Mouse (Mus musculus) kidney, postnatal 0 days (tissue): ENCODE measurements at regions not wholly inside any gene's neighbourhood (a gene's known extent, or its start where the extent isn't known, plus 50 kb on each side); places are given as distances from the start of the nearest gene placed in this dataset.

Experiments used
- ATAC-seq: fragments of 200-750 bp; cut with Nextera tagmentation; replicated peaks from 2 replicates; pipeline ENCODE4 v1.8.0; 2017; ENCODE audit warnings: low read depth, moderate number of reproducible peaks, moderate TSS enrichment, moderate library complexity; ENCODE audit not compliant: low FRiP score
- DNase-seq: peaks from one replicate; pipeline ENCODE4 v3.0.0-alpha.2; 2016; ENCODE audit warnings: low spot score
- H3K27ac ChIP-seq: fragments of 300-500 bp; sonication (generic); 2 replicates; pipeline ENCODE4 v1.5.1; 2014; ENCODE audit warnings: mild to moderate bottlenecking
- H3K27me3 ChIP-seq: fragments of 300-500 bp; sonication (generic); 2 replicates; pipeline ENCODE4 v1.6.1; 2014; ENCODE audit warnings: low read length, mixed read lengths; ENCODE audit not compliant: insufficient read depth
- H3K36me3 ChIP-seq: fragments of 300-500 bp; sonication (generic); 2 replicates; pipeline ENCODE4 v1.6.1; 2014; ENCODE audit warnings: low read length, mixed read lengths; ENCODE audit not compliant: insufficient read depth
- H3K4me1 ChIP-seq: fragments of 300-500 bp; sonication (generic); replicated peaks from 2 replicates; pipeline ENCODE4 v1.6.1; 2014; ENCODE audit warnings: antibody characterized with exemption, low read length, mixed read lengths; ENCODE audit not compliant: insufficient read depth
- H3K4me2 ChIP-seq: fragments of 300-500 bp; sonication (generic); 2 replicates; pipeline ENCODE4 v1.6.1; 2014; ENCODE audit warnings: mild to moderate bottlenecking, low read length, moderate library complexity, mixed read lengths
- H3K4me3 ChIP-seq: fragments of 300-500 bp; sonication (generic); replicated peaks from 2 replicates; pipeline ENCODE4 v1.5.1; 2014; ENCODE audit warnings: low read depth, low read length
- H3K9ac ChIP-seq: fragments of 300-500 bp; sonication (generic); 2 replicates; pipeline ENCODE4 v1.6.1; 2014; ENCODE audit warnings: low read depth, low read length
- H3K9me3 ChIP-seq: fragments of 300-500 bp; sonication (generic); replicated peaks from 2 replicates; pipeline ENCODE4 v1.6.1; 2016; ENCODE audit warnings: low read length, inconsistent platforms, mixed read lengths
- CTCF ChIP-seq: IDR thresholded peaks from 2 replicates; pipeline ENCODE4 v1.5.1; 2016; ENCODE audit warnings: antibody characterized with exemption, low read depth, mild to moderate bottlenecking, moderate library complexity
- WGBS: fragments of 180-500 bp; shearing (Covaris S2); extraction: QIAGEN DNeasy Blood & Tissue Kit; methylation state at CpG from one replicate; pipeline ENCODE4 v1.1.7; 2014; 5-methylcytosine and 5-hydroxymethylcytosine counted together

GRCm38 (mm10) chr4:140463296-140463695, 202.5 kb downstream of the Arhgef10l start:
- H3K4me2 ChIP-seq: no peak overlapping the region

GRCm38 (mm10) chr4:140461317-140461716, 204.5 kb downstream of the Arhgef10l start:
- Histone ChIP-seq H3K36me3 (no peaks in the 10 kb centered on the region), H3K4me3 (no peak overlapping the region), H3K4me2 (no peak overlapping the region), H3K27me3 (no peaks in the 10 kb centered on the region), H3K27ac (no peak overlapping the region), H3K9me3 (no peaks in the 10 kb centered on the region), H3K4me1 (no peaks in the 10 kb centered on the region), H3K9ac (no peak overlapping the region)
- no peak for DNase-seq
- ATAC-seq: no peak
- 78% methylated on average over 14 of the region's 16 CpGs for WGBS
- no peak for TF ChIP-seq CTCF

More at GRCm38 (mm10) chr4:140463296-140463695, 202.5 kb downstream of the Arhgef10l start:
- 39% methylated on average over 7 of the region's 7 CpGs for WGBS
- Histone ChIP-seq H3K27ac (no peak overlapping the region), H3K9me3 (no peaks in the 10 kb centered on the region), H3K36me3 (no peaks in the 10 kb centered on the region), H3K27me3 (no peaks in the 10 kb centered on the region), H3K4me1 (no peaks in the 10 kb centered on the region), H3K4me3 (no peak overlapping the region), H3K9ac (no peak overlapping the region)
- DNase-seq: no peak
- no peak for TF ChIP-seq CTCF
- ATAC-seq: no peak

GRCm38 (mm10) chr4:140449062-140449461, 202.5 kb upstream of the Igsf21 start:
- H3K9ac ChIP-seq: no peak overlapping the region
- no peak overlapping the region for H3K4me3 ChIP-seq
- no peak for DNase-seq
- H3K4me1 ChIP-seq: no peaks in the 10 kb centered on the region
- no peak overlapping the region for H3K4me2 ChIP-seq
- no peaks in the 10 kb centered on the region for H3K36me3 ChIP-seq
- 89% methylated on average over 10 of the region's 10 CpGs for WGBS
- H3K9me3 ChIP-seq: no peaks in the 10 kb centered on the region
- no peak for TF ChIP-seq CTCF
- no peak for ATAC-seq
- H3K27ac ChIP-seq: no peak overlapping the region
- no peaks in the 10 kb centered on the region for H3K27me3 ChIP-seq

GRCm38 (mm10) chr4:140446455-140446854, 199.9 kb upstream of the Igsf21 start:
- no peaks in the 10 kb centered on the region for H3K36me3 ChIP-seq
- no peaks in the 10 kb centered on the region for H3K27me3 ChIP-seq
- no peaks in the 10 kb centered on the region for H3K4me1 ChIP-seq
- no peak overlapping the region for H3K9ac ChIP-seq
- no peaks in the 10 kb centered on the region for H3K9me3 ChIP-seq
- DNase-seq (no peak), ATAC-seq (no peak)
- H3K27ac ChIP-seq: no peak overlapping the region
- WGBS: 95% methylated on average over 6 of the region's 6 CpGs
- no peak for TF ChIP-seq CTCF
- H3K4me2 ChIP-seq: no peak overlapping the region
- no peak overlapping the region for H3K4me3 ChIP-seq

- Histone ChIP-seq H3K9ac (no peak overlapping the region), H3K9me3 (no peaks in the 10 kb centered on the region), H3K27ac (no peak overlapping the region), H3K27me3 (no peaks in the 10 kb centered on the region), H3K4me2 (no peak overlapping the region), H3K4me3 (no peak overlapping the region), H3K4me1 (no peaks in the 10 kb centered on the region), H3K36me3 (no peaks in the 10 kb centered on the region)
- no peak for TF ChIP-seq CTCF
- DNase-seq: no peak
- 83% methylated on average over 5 of the region's 5 CpGs for WGBS
- ATAC-seq: no peak
Observed at GRCm38 (mm10) chr4:140445931-140446330, 199.3 kb upstream of the Igsf21 start.

GRCm38 (mm10) chr4:140443221-140443620, 196.6 kb upstream of the Igsf21 start:
- Histone ChIP-seq H3K4me2 (no peak overlapping the region), H3K27me3 (no peaks in the 10 kb centered on the region), H3K9me3 (no peaks in the 10 kb centered on the region), H3K27ac (no peak overlapping the region), H3K36me3 (no peaks in the 10 kb centered on the region), H3K4me3 (no peak overlapping the region), H3K9ac (no peak overlapping the region), H3K4me1 (no peaks in the 10 kb centered on the region)
- 77% methylated on average over 6 of the region's 6 CpGs for WGBS
- TF ChIP-seq CTCF: no peak
- DNase-seq (no peak), ATAC-seq (no peak)

- 82% methylated on average over 8 of the region's 8 CpGs for WGBS
- H3K9ac ChIP-seq: no peak overlapping the region
- no peaks in the 10 kb centered on the region for H3K27me3 ChIP-seq
- H3K4me2 ChIP-seq: no peak overlapping the region
- H3K4me1 ChIP-seq: no peaks in the 10 kb centered on the region
- ATAC-seq (no peak), DNase-seq (no peak)
- no peaks in the 10 kb centered on the region for H3K36me3 ChIP-seq
- no peak overlapping the region for H3K27ac ChIP-seq
- no peaks in the 10 kb centered on the region for H3K9me3 ChIP-seq
- TF ChIP-seq CTCF: no peak
- H3K4me3 ChIP-seq: no peak overlapping the region
Observed at GRCm38 (mm10) chr4:140441805-140442204, 195.2 kb upstream of the Igsf21 start.
